Mouse (Mus musculus) stomach, postnatal 0 days (tissue): Measurements from ENCODE around the gene Clps.

Experiments
- CTCF ChIP-seq: IDR thresholded peaks from 2 replicates; pipeline ENCODE4 v1.5.1; 2016; ENCODE audit warnings: antibody characterized with exemption, low read depth, mild to moderate bottlenecking, moderate library complexity
- EP300 ChIP-seq: optimal IDR thresholded peaks from 2 replicates; pipeline ENCODE3; 2016; ENCODE audit warnings: antibody characterized with exemption

DNA sequence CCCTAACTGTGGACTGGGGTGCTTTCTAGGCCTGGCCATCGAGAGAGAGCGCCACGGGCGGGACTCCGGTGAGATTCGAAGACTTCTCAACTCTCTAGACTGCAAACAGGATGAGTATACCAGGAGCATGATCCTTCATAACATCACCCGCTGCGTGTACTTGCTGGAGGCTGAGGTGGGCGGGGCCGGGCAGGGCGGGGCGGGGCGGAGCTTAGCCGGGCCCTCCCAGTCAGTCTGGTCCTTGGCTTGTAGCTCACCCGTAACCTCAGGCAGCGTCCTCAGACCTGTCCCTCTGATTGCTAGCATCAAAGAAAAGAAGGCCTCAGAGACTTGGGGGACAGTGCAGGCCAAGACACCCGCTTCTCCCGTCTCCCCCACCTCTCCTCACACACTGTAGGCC, 28.6 kb downstream of the Clps start:
- TF ChIP-seq CTCF: no peak
- no peak for TF ChIP-seq EP300
